Mouse (Mus musculus) neural tube, postnatal 0 days (tissue): ENCODE results near the gene Gucy1a1. TPM values are rescaled to one million over a fixed set of nuclear protein-coding genes. Genes with fewer than 3 reads are reported as not detected.

ENCODE experiments used
- microRNA-seq: library from miRNA; unstranded; fragments of <30 nt; microRNA quantifications from one replicate; pipeline ENCODE4, GENCODE M21; 2016
- polyA plus RNA-seq: library from polyadenylated mRNA; unstranded; fragments of >200 nt; fragmentation: Nextera tagmentation; extraction: Ambion mirVana; gene quantifications from 2 replicates; pipeline ENCODE4 v1.2.1, GENCODE M21; 2015

Gucy1a1 gene
- polyA plus RNA-seq, result 16.2 and 18.7 TPM in 2 replicates

GRCm38 (mm10) chr3:82145126-82145901 lies at the start of gene Gucy1a1:
Gucy1a1 (minus strand) TSS chr3:82145789.

GRCm38 (mm10) chr3:82074201-82074851 lies 71.3 kb downstream of the Gucy1a1 start, which contains the start of gene Gucy1b1:
Gucy1b1 (minus strand) TSS chr3:82074689.

Small RNA genes within 50 kb of the gene (microRNA-seq; reads per million reads assigned to microRNA genes)
- not detected for gene Mir7010

Other genes with a start within 250 kb of the Gucy1a1 start
- 26.8 and 27.7 TPM in 2 replicates for gene Ctso, start 213.2 kb downstream of the Gucy1a1 start, polyA plus RNA-seq
- gene Tdo2, start 169.6 kb downstream of the Gucy1a1 start, polyA plus RNA-seq, result 0.68 and 1.1 TPM in 2 replicates
- gene Asic5, start 163.5 kb downstream of the Gucy1a1 start, polyA plus RNA-seq, result not detected in 2 replicates
- 50.2 TPM in 2 replicates for gene Gucy1b1, start 71.1 kb downstream of the Gucy1a1 start, polyA plus RNA-seq
- 96.5 and 99.2 TPM in 2 replicates for gene Map9, start 212.3 kb upstream of the Gucy1a1 start, polyA plus RNA-seq